Mouse (Mus musculus): ENCODE measurements around the gene Zfp454. TPM values are rescaled to one million over a fixed set of nuclear protein-coding genes. Genes with fewer than 3 reads are reported as not detected.

Gene Zfp454
- 8.2 and 8.4 TPM in 2 replicates for total RNA-seq (2014; rRNA removed)
- 7.7 and 8.7 TPM in 2 replicates for polyA plus RNA-seq (2015; fragmentation: Nextera tagmentation; extraction: Ambion mirVana)

DNA sequence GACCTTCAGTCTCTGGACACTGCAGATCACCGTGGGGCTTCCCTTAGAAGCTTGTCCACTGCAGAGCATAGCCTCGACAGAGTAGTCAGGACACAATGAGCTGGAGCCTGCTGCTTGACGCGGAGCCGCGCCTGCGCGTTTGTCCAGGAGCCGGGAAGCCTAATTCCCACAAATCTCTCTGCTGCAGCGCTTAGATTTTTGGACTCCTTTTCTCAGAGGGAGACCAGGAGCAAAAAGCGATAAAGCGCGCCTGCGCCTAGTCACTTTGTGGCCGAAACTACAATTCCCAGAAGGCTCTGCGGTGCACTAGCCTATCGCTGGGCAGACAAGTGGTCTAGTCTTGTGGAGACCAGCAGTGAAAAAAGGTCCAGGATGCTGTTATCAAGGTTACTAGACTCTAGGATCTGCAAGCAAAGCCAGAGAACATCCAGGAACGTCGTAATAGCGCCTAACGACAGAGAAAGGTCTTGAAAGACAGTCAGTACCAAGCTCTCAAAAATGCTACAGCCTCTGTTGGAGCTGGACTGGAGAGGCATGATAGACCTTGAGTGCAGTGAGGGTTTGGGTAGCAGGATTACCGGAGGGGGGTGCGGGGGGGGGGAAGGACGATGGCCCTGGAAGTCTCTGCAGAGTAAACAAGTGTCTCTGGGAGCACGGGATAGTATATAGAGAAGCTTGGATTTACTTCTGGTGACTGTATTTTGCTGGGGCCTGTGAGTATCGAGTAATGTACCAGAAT lies at the start of gene Zfp454:
TSS of gene Zfp454 (minus strand) at position 262 of the 739 bp plus-strand sequence.
- H3K9ac ChIP-seq, result peak within 1 kb of the TSS; percentile 64
- peak within 1 kb of the TSS; percentile 52 for H3K4me3 ChIP-seq (ENCODE audit: low read depth, low read length)
- no peaks in the 10 kb centered on the region for H3K9me3 ChIP-seq (ENCODE audit: low read length)
- WGBS, result 6% methylated on average over 26 of the region's 26 CpGs
- no peak for TF ChIP-seq CTCF (IDR thresholded peaks at IDR 0.05; ENCODE audit: low read depth)
- peak within 1 kb of the TSS; percentile 74 for H3K4me2 ChIP-seq (ENCODE audit: low read depth)
- H3K27ac ChIP-seq (ENCODE audit: low read depth, low read length), result peak within 1 kb of the TSS; percentile 81
- peaks cover 17% of the 10 kb centered on the region for H3K36me3 ChIP-seq (ENCODE audit: insufficient read depth)
- H3K4me1 ChIP-seq (ENCODE audit: insufficient read depth), result peaks cover 16% of the 10 kb centered on the region
- H3K27me3 ChIP-seq (ENCODE audit: insufficient read depth, low read length), result no peaks in the 10 kb centered on the region
- ATAC-seq, result peak; percentile 99
- DNase-seq, result peak; percentile 97

DNA sequence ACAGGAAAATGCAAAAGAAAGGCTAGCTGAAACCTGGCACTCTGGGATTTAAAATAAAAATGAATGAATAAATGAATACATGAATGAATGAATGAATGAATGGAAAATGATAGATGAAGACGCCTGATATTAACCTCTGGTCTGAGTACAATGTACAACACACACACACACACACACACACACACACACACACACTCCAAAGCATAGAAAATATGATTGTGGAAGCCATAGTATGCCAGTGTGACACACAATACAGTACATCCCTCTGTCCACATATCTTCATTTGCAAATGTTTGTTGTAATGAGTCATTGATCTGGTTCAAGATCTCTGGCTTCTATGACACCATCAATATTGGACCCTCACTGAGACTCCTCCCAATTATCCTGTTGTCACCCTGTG lies 44.6 kb upstream of the Zfp454 start:
- H3K9ac ChIP-seq, result peak overlapping the region; percentile 72; the same call in 1 of the 2 replicates
- no peaks in the 10 kb centered on the region for H3K27me3 ChIP-seq (ENCODE audit: insufficient read depth, low read length)
- H3K27ac ChIP-seq (ENCODE audit: low read depth, low read length), result 0 out of 2 replicates have a peak overlapping the region, but pooled peaks have one; percentile 22
- no peak for TF ChIP-seq CTCF (IDR thresholded peaks at IDR 0.05; ENCODE audit: low read depth)
- DNase-seq (no peak), ATAC-seq (no peak)
- H3K36me3 ChIP-seq (ENCODE audit: insufficient read depth), result no peaks in the 10 kb centered on the region
- peak overlapping the region; percentile 66 for H3K4me3 ChIP-seq (ENCODE audit: low read depth, low read length)
- no peaks in the 10 kb centered on the region for H3K9me3 ChIP-seq (ENCODE audit: low read length)
- 61% methylated on average over 1 of the region's 1 CpGs for WGBS
- peaks cover 5% of the 10 kb centered on the region; the same call in 1 of the 2 replicates for H3K4me1 ChIP-seq (ENCODE audit: insufficient read depth)
- H3K4me2 ChIP-seq (ENCODE audit: low read depth), result peak overlapping the region; percentile 89

GRCm38 (mm10) chr11:50931451-50931866 lies 44.0 kb upstream of the Zfp454 start, which contains the start of gene Zfp354b:
Gene Zfp354b, minus strand, starts transcription at chr11:50931633.
- DNase-seq, result peak; percentile 92
- Histone ChIP-seq H3K9ac (peak within 1 kb of the TSS; percentile 72), H3K4me2 (ENCODE audit: low read depth) (peak within 1 kb of the TSS; percentile 89), H3K27me3 (ENCODE audit: insufficient read depth, low read length) (no peaks in the 10 kb centered on the region), H3K4me3 (ENCODE audit: low read depth, low read length) (peak within 1 kb of the TSS; percentile 66), H3K9me3 (ENCODE audit: low read length) (no peaks in the 10 kb centered on the region), H3K36me3 (ENCODE audit: insufficient read depth) (no peaks in the 10 kb centered on the region), H3K4me1 (ENCODE audit: insufficient read depth) (peaks cover 5% of the 10 kb centered on the region; the same call in 1 of the 2 replicates), H3K27ac (ENCODE audit: low read depth, low read length) (peak within 1 kb of the TSS; percentile 80)
- 0 out of 2 replicates have a peak, but pooled peaks have one; percentile 4 for TF ChIP-seq CTCF (IDR thresholded peaks at IDR 0.05; ENCODE audit: low read depth)
- peak; percentile 96 for ATAC-seq
- 2% methylated on average over 18 of the region's 18 CpGs for WGBS

DNA sequence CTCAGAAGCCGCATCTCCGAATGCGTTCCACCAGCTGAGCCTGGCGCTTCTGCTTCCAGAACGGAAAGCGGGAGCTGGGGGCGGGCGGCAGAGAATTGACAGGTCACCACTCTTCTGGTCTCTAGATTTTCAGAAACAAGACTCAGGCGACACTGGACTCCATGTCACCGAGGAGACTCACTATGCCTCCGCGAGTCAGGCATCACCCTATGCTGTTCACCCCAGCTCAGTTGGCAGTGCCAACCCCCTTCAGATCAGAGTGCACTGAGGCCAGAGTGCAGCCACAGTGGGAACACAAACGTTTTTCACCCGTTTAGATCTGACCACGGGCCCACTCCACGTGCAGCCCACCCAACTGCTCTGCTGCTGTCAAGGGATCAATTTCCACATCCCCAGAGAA lies 43.6 kb upstream of the Zfp454 start:
- H3K4me3 ChIP-seq (ENCODE audit: low read depth, low read length), result peak overlapping the region; percentile 66
- no peaks in the 10 kb centered on the region for H3K36me3 ChIP-seq (ENCODE audit: insufficient read depth)
- DNase-seq (no peak), ATAC-seq (peak; percentile 62)
- no peak for TF ChIP-seq CTCF (IDR thresholded peaks at IDR 0.05; ENCODE audit: low read depth)
- peak overlapping the region; percentile 72 for H3K9ac ChIP-seq
- H3K4me2 ChIP-seq (ENCODE audit: low read depth), result peak overlapping the region; percentile 89
- under 1% methylated on average over 16 of the region's 16 CpGs for WGBS
- peaks cover 5% of the 10 kb centered on the region; the same call in 1 of the 2 replicates for H3K4me1 ChIP-seq (ENCODE audit: insufficient read depth)
- H3K27me3 ChIP-seq (ENCODE audit: insufficient read depth, low read length), result no peaks in the 10 kb centered on the region
- H3K9me3 ChIP-seq (ENCODE audit: low read length), result no peaks in the 10 kb centered on the region
- peak overlapping the region; percentile 80 for H3K27ac ChIP-seq (ENCODE audit: low read depth, low read length)

DNA sequence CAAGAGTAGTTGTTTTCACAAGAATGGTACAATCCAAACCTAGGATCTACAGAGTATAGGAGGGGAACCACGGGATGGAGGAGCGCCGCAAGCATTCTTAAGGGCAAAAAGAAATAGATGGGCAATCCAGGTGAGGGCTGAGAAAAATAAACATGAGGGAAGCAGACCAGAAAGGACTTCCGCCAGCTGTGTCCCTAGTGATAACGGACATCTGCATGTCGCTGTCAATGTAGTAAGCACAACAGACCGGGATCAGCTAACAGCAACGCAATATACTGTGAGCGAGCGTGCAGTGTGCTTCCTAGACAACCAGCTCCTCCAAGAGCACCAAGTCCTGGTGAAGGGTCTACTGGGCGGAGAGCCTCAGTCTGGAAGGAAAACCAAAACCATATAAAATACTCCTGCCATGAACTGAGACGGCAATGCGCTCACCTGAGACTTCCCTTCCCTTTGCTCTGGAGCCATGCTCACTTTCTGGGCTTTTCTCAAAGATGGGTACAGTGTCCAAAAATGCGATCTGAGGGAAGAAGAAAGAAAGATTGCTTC lies 43.1 kb upstream of the Zfp454 start:
- H3K36me3 ChIP-seq (ENCODE audit: insufficient read depth), result no peaks in the 10 kb centered on the region
- H3K4me1 ChIP-seq (ENCODE audit: insufficient read depth), result peaks cover 5% of the 10 kb centered on the region; the same call in 1 of the 2 replicates
- WGBS, result 33% methylated on average over 14 of the region's 14 CpGs
- DNase-seq, result peak; percentile 3
- H3K4me2 ChIP-seq (ENCODE audit: low read depth), result peak overlapping the region; percentile 89
- H3K9ac ChIP-seq, result peak overlapping the region; percentile 72
- H3K4me3 ChIP-seq (ENCODE audit: low read depth, low read length), result peak overlapping the region; percentile 66
- no peaks in the 10 kb centered on the region for H3K9me3 ChIP-seq (ENCODE audit: low read length)
- ATAC-seq, result 0 out of 2 replicates have a peak, but pooled peaks have one; percentile 16
- no peak for TF ChIP-seq CTCF (IDR thresholded peaks at IDR 0.05; ENCODE audit: low read depth)
- H3K27me3 ChIP-seq (ENCODE audit: insufficient read depth, low read length), result no peaks in the 10 kb centered on the region
- peak overlapping the region; percentile 80 for H3K27ac ChIP-seq (ENCODE audit: low read depth, low read length)

- TF ChIP-seq CTCF (IDR thresholded peaks at IDR 0.05; ENCODE audit: low read depth), result peak; percentile 83
- DNase-seq (peak; percentile 97), ATAC-seq (peak; percentile 100)
- Histone ChIP-seq H3K4me2 (ENCODE audit: low read depth) (peak within 1 kb of the TSS; percentile 49), H3K4me3 (ENCODE audit: low read depth, low read length) (peak within 1 kb of the TSS; percentile 67), H3K9me3 (ENCODE audit: low read length) (peaks cover 10% of the 10 kb centered on the region; the same call in 1 of the 2 replicates), H3K27me3 (ENCODE audit: insufficient read depth, low read length) (no peaks in the 10 kb centered on the region), H3K36me3 (ENCODE audit: insufficient read depth) (peaks cover 14% of the 10 kb centered on the region), H3K27ac (ENCODE audit: low read depth, low read length) (peak within 1 kb of the TSS; percentile 85), H3K4me1 (ENCODE audit: insufficient read depth) (0 out of 2 replicates have a peak, but pooled peaks cover 3% of the 10 kb centered on the region), H3K9ac (peak within 1 kb of the TSS; percentile 78)
- under 1% methylated on average over 47 of the region's 47 CpGs for WGBS
These were observed 28.3 kb upstream of the Zfp454 start, which contains the start of gene Zfp2 for GRCm38 (mm10) chr11:50915671-50916320. Gene Zfp2, minus strand, starts transcription at chr11:50916165.
